Mouse (Mus musculus): ENCODE results near the gene Rps18. TPM values are rescaled to one million over a fixed set of nuclear protein-coding genes. Genes with fewer than 3 reads are reported as not detected.

The Rps18 gene
- total and polyA plus RNA-seq, 2 experiments from 2014 or later = 845 to 1,548 TPM

DNA sequence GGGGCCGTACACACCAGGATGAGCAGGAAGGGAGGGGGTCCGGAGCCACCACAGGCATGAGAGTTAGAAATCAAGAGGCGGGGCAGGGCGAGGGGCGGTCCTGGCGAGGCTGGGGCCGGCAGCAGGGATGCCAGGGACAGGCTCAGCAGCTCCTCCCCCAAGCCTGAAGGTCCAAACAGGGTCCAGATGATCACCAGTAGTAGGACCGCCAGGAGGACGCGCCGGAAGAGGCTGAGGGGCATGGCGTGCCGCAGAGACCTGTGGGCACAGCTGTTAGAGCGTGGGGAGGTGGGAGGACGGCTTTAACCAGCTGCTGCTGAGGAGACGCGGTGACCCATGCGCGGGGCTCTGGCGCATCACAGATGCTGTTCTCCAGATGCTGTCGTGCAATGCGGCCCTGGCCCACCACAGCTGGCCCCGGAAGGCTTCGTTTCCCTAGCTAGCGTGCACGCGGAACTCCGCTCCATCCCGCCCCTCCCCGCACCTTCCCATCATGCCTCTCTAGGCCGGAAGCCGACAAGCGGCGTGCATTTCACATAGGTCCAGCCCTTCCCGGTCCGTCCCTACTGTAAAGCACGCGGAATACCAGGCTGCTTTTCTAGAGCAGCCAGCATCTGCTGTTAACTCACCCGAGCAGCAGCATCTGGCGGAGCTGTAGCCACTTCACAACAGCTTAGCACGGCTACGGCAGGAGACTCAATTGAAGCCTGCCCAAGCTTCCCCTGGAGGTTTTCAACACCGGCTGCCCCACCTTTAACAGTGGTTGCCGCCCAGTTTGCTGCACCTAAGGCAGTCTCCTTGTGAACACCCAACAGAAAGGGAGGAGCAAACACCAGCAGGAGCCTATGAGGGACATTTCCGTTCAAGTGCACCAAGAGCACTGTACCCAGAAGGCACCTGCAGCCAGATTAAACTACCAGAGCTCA lies 4.5 kb downstream of the Rps18 start, which contains the start of gene B3galt4:
Gene B3galt4 (minus strand): TSS at position 468 of the 926 bp plus-strand sequence.
- Histone ChIP-seq H3K36me3 (replicated peaks; ENCODE audit: control insufficient read depth, insufficient read depth, low read length) (peaks cover 20% of the 10 kb centered on the region), H3K9ac (replicated peaks; ENCODE audit: low read depth, low read length) (peak within 1 kb of the TSS; percentile 57), H3K9me3 (replicated peaks; ENCODE audit: control insufficient read depth, low read length) (no peaks in the 10 kb centered on the region), H3K27ac (ENCODE audit: low read depth) (peak within 1 kb of the TSS; percentile 82), H3K4me3 (ENCODE audit: low read depth, low read length) (peak within 1 kb of the TSS; percentile 55), H3K27me3 (ENCODE audit: control insufficient read depth, insufficient read depth, low read length) (no peaks in the 10 kb centered on the region), H3K4me1 (ENCODE audit: control insufficient read depth, insufficient read depth) (peaks cover 32% of the 10 kb centered on the region), H3K4me2 (ENCODE audit: low read depth, low read length) (peak within 1 kb of the TSS; percentile 90)
- TF ChIP-seq EP300 (IDR thresholded peaks at IDR 0.05; ENCODE audit: low read depth) = no peak
- TF ChIP-seq CTCF (IDR thresholded peaks at IDR 0.05; ENCODE audit: low read depth) = 0 out of 2 replicates have a peak, but pooled peaks have one; percentile 2
- ATAC-seq (ENCODE audit: insufficient read depth, low read depth) (peak; percentile 56), DNase-seq (ENCODE audit: low spot score) (peak; percentile 84)
- WGBS = under 1% methylated on average over 43 of the region's 45 CpGs

DNA sequence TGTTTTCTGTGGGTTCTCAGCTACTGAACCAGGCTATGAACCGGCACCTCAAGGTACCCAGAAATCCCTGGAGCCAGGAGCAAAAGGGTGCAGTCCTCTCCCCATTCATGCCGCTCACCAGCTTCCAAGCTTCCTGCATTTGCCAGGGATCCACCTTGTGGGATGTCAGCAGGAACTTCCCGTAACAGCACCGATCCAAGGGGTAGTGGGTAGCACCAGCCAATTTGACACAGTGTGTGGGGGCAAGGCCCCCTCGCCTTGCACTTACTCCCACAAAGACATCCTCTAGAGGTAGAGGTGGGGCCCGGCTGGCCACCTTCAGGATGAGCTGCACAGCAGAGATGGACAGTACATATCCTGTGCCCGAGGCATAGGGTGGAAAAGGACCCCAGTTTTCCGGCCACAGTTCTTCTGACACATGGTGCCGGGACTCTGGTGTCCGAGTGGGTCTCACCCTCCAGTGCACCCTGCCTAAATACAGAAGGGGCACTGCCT lies 5.6 kb downstream of the Rps18 start:
- Histone ChIP-seq H3K9ac (replicated peaks; ENCODE audit: low read depth, low read length) (peak overlapping the region; percentile 57; the same call in 1 of the 2 replicates), H3K36me3 (replicated peaks; ENCODE audit: control insufficient read depth, insufficient read depth, low read length) (peaks cover 24% of the 10 kb centered on the region), H3K27ac (ENCODE audit: low read depth) (no peak overlapping the region), H3K4me1 (ENCODE audit: control insufficient read depth, insufficient read depth) (peaks cover 32% of the 10 kb centered on the region), H3K4me2 (ENCODE audit: low read depth, low read length) (peak overlapping the region; percentile 90), H3K9me3 (replicated peaks; ENCODE audit: control insufficient read depth, low read length) (no peaks in the 10 kb centered on the region), H3K27me3 (ENCODE audit: control insufficient read depth, insufficient read depth, low read length) (no peaks in the 10 kb centered on the region), H3K4me3 (ENCODE audit: low read depth, low read length) (peak overlapping the region; percentile 55)
- 69% methylated on average over 10 of the region's 10 CpGs for WGBS
- ATAC-seq (ENCODE audit: insufficient read depth, low read depth) = no peak
- TF ChIP-seq CTCF (IDR thresholded peaks at IDR 0.05; ENCODE audit: low read depth) (no peak), EP300 (IDR thresholded peaks at IDR 0.05; ENCODE audit: low read depth) (no peak)
- no peak for DNase-seq (ENCODE audit: low spot score)

DNA sequence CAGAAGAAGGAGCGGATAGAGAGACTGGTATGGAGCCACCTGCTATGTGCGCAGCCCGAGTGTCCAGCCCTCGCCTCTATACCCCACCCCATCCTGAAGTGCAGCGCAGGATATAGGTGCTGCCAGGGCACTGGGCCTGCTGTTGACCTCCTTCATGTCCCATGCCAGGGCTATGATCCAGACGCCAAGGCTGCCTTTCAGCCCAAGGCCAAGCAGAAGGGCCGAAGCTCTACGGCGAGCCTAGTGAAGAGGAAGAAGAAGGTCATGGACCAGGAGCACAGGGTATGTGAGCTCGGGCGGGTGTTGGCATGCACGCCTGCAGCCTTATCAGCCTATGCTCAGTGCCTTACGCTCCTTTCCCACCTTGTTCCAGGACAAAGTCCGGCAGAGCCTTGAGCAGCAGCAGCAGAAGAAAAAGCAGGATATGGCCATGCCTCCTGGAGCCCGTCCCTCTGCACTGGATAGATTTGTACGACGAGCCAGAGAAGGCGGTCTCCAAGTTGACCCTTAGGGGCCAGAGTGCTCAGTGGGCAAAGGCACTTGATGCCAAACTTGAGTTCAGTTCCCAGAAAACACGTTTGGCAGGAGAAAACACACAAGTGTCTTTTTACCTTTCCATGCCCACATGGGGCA lies 6.8 kb downstream of the Rps18 start:
- WGBS = 80% methylated on average over 19 of the region's 19 CpGs
- Histone ChIP-seq H3K27me3 (ENCODE audit: control insufficient read depth, insufficient read depth, low read length) (no peaks in the 10 kb centered on the region), H3K9me3 (replicated peaks; ENCODE audit: control insufficient read depth, low read length) (no peaks in the 10 kb centered on the region), H3K9ac (replicated peaks; ENCODE audit: low read depth, low read length) (no peak overlapping the region), H3K36me3 (replicated peaks; ENCODE audit: control insufficient read depth, insufficient read depth, low read length) (peaks cover 35% of the 10 kb centered on the region), H3K4me1 (ENCODE audit: control insufficient read depth, insufficient read depth) (peaks cover 23% of the 10 kb centered on the region), H3K27ac (ENCODE audit: low read depth) (no peak overlapping the region), H3K4me2 (ENCODE audit: low read depth, low read length) (no peak overlapping the region), H3K4me3 (ENCODE audit: low read depth, low read length) (no peak overlapping the region)
- ATAC-seq (ENCODE audit: insufficient read depth, low read depth) (no peak), DNase-seq (ENCODE audit: low spot score) (no peak)
- TF ChIP-seq CTCF (IDR thresholded peaks at IDR 0.05; ENCODE audit: low read depth) (no peak), EP300 (IDR thresholded peaks at IDR 0.05; ENCODE audit: low read depth) (no peak)

DNA sequence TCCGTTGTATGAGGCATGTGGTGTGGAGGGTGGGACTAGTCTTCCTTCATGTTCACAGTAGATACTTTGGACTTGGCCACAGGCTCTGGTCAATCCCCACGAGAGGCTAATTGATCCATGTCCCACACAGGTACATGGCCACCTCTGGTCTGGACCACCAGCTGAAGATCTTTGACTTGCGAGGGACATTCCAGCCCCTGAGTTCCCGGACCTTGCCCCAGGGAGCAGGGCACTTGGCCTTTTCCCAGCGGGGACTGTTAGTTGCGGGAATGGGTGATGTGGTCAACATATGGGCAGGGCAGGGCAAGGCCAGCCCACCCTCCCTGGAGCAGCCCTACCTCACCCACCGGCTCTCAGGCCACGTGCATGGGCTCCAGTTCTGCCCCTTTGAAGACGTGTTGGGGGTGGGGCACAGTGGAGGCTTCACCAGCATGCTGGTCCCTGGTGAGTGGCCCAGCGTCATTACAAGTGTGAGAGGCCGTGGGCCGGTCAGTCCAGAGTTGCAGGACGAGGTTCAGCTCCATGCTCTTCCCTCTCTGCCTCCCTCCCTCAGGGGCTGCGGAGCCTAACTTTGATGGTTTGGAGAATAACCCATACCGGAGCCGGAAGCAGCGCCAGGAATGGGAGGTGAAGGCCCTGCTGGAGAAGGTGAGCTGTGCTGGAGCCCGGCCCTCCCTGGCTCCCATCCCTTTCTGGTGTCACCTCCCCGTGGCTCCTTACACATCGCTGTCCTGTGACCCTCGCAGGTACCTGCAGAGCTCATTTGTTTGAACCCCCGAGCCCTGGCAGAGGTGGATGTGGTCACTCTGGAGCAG lies 7.5 kb downstream of the Rps18 start:
- Histone ChIP-seq H3K9me3 (replicated peaks; ENCODE audit: control insufficient read depth, low read length) (no peaks in the 10 kb centered on the region), H3K36me3 (replicated peaks; ENCODE audit: control insufficient read depth, insufficient read depth, low read length) (peaks cover 40% of the 10 kb centered on the region), H3K4me1 (ENCODE audit: control insufficient read depth, insufficient read depth) (peaks cover 22% of the 10 kb centered on the region), H3K27me3 (ENCODE audit: control insufficient read depth, insufficient read depth, low read length) (no peaks in the 10 kb centered on the region), H3K27ac (ENCODE audit: low read depth) (no peak overlapping the region), H3K9ac (replicated peaks; ENCODE audit: low read depth, low read length) (no peak overlapping the region), H3K4me2 (ENCODE audit: low read depth, low read length) (no peak overlapping the region), H3K4me3 (ENCODE audit: low read depth, low read length) (no peak overlapping the region)
- TF ChIP-seq CTCF (IDR thresholded peaks at IDR 0.05; ENCODE audit: low read depth) = no peak
- no peak for TF ChIP-seq EP300 (IDR thresholded peaks at IDR 0.05; ENCODE audit: low read depth)
- no peak for DNase-seq (ENCODE audit: low spot score)
- ATAC-seq (ENCODE audit: insufficient read depth, low read depth) = no peak
- WGBS = 82% methylated on average over 22 of the region's 22 CpGs

Data from heart, postnatal 0 days (tissue).